In the genomic region with DNA sequence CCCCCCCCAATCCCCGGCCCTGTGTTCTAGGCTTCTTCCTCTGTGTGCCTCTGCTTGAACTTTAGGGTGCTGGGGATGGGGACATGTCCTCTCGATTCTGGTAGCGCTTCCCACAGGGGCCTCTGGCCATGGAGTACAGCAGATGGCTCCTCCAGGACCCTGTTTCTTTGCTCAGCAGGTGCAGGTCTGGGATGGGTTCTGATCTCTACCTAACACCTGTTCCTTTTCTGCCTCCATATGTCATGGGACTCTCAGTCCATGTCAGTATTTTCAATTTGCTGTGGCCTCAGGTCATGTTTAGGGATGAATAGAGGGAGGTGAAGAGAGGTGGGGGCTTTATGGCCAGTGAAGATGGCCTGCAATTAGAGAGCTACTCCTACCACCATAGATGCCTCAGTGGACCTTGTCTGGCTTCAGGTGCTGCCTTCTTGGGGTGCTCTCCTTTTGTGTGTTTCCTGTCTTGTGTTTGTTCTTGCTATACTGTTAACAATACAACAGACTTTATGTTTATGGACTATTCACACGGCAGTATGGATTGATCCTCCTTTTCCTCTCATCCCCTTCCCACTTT, we compare ENCODE assay signal across 30 mouse cellular contexts. TPM values are rescaled to one million over a fixed set of nuclear protein-coding genes. Genes with fewer than 3 reads are reported as not detected.
A peak's percentile ranks its signal among the peaks of the same experiment; 100 is the strongest.
DNase-seq lines count a peak whose midpoint lies in the region; ATAC-seq lines count a peak whose summit lies in the region.
"Had no signal": no experiment of that assay in that cellular context is flagged by ENCODE, and none has a peak within 500 bp of the region (broad histone marks: within the 10 kb centered on the region; RNA-seq: fewer than 3 reads in every experiment).

No protein-coding gene starts in this region.

- 85% methylated on average over 4 of the region's 4 CpGs for WGBS in midbrain, embryonic 14.5 days

- no peak overlapping the region for H3K27ac ChIP-seq in midbrain, embryonic 14.5 days (replicated peaks; ENCODE audit: low read depth, low read length)
- H3K27ac ChIP-seq: embryonic facial prominence, embryonic 15.5 days; limb, embryonic 12.5 days; midbrain, embryonic 10.5 days; stomach, postnatal 0 days had no signal

- no peaks in the 10 kb centered on the region for H3K4me1 ChIP-seq in midbrain, embryonic 14.5 days (ENCODE audit: control insufficient read depth, insufficient read depth, low read length)
- H3K4me1 ChIP-seq: embryonic facial prominence, embryonic 15.5 days; limb, embryonic 12.5 days; midbrain, embryonic 10.5 days had no signal

- no peak overlapping the region for H3K9ac ChIP-seq in midbrain, embryonic 14.5 days (replicated peaks; ENCODE audit: low read length)
- H3K9ac ChIP-seq: embryonic facial prominence, embryonic 15.5 days; forebrain, embryonic 15.5 days; hindbrain, embryonic 15.5 days; limb, embryonic 12.5 days; liver, postnatal 0 days had no signal

- no peak for DNase-seq in cerebellum, postnatal 4 days (ENCODE audit: low spot score in 2 of 2)
- peak; percentile 45 for DNase-seq in left cerebral cortex, postnatal 4 days
- no peak for DNase-seq in left cerebral cortex, postnatal 14 days (ENCODE audit: low spot score in 2 of 2)
- DNase-seq in cerebellum, postnatal 10 days: peak; percentile 71 to 85
- no peak for DNase-seq in Muller cell, postnatal 12 days (ENCODE audit: inconsistent ontology term)
- no peak for DNase-seq in midbrain, embryonic 14.5 days
- no peak for DNase-seq in kidney, postnatal 14 days
- DNase-seq: adrenal gland, postnatal 10 days; gastrocnemius, postnatal 10 days; heart, postnatal 10 days; kidney, adult 9 months; kidney, postnatal 25 days; layer of hippocampus, adult 9-11 months; liver, postnatal 0 days; lung, postnatal 10 days; right cerebral cortex, postnatal 14 days; thymus, adult 2 months had no signal

- H3K9me3 ChIP-seq in midbrain, embryonic 14.5 days (ENCODE audit: control insufficient read depth, low read length): no peaks in the 10 kb centered on the region
- H3K9me3 ChIP-seq: embryonic facial prominence, embryonic 15.5 days; forebrain, embryonic 15.5 days; hindbrain, embryonic 15.5 days; limb, embryonic 12.5 days; midbrain, embryonic 10.5 days had no signal

- ATAC-seq in cerebellum, adult (ENCODE audit: insufficient number of reproducible peaks, low FRiP score, low TSS enrichment): peak; percentile 65
- no peak for ATAC-seq in midbrain, embryonic 14.5 days (ENCODE audit: low FRiP score, low TSS enrichment)
- ATAC-seq: intestine, embryonic 16.5 days; liver, postnatal 0 days had no signal

- no peak overlapping the region for H3K4me3 ChIP-seq in midbrain, embryonic 14.5 days (replicated peaks; ENCODE audit: low read depth, low read length)
- H3K4me3 ChIP-seq: embryonic facial prominence, embryonic 15.5 days; forebrain, embryonic 15.5 days; hindbrain, embryonic 15.5 days; limb, embryonic 12.5 days; midbrain, embryonic 10.5 days had no signal

- H3K27me3 ChIP-seq in midbrain, embryonic 14.5 days (ENCODE audit: control insufficient read depth, insufficient read depth, low read length): no peaks in the 10 kb centered on the region
- H3K27me3 ChIP-seq: embryonic facial prominence, embryonic 15.5 days; hindbrain, embryonic 15.5 days; limb, embryonic 12.5 days had no signal

- intact Hi-C loops in left cerebral cortex, postnatal 4 days (cut with DNase I): no loop called here
- intact Hi-C loops in left cerebral cortex, postnatal 14 days (cut with DNase I): no loop called here

- no peaks in the 10 kb centered on the region for H3K36me3 ChIP-seq in midbrain, embryonic 14.5 days (ENCODE audit: control insufficient read depth, insufficient read depth, low read length)
- H3K36me3 ChIP-seq: embryonic facial prominence, embryonic 15.5 days; forebrain, embryonic 15.5 days; hindbrain, embryonic 15.5 days; limb, embryonic 12.5 days; midbrain, embryonic 10.5 days had no signal

- H3K4me2 ChIP-seq in midbrain, embryonic 14.5 days (ENCODE audit: low read length): no peak overlapping the region
- H3K4me2 ChIP-seq: embryonic facial prominence, embryonic 15.5 days; forebrain, embryonic 15.5 days; heart, embryonic 11.5 days; hindbrain, embryonic 15.5 days; limb, embryonic 12.5 days; liver, embryonic 11.5 days had no signal

RNA-seq across cellular contexts. Expression of gene Sh3gl2, which starts 52.9 kb away (rescaled TPM):
- 100 to 1,000 TPM; 148 to 155 TPM for total RNA-seq in left cerebral cortex, postnatal 4 days (2021)
- 100 to 1,000 TPM; 294 to 299 TPM for total RNA-seq in left cerebral cortex, postnatal 14 days (2021)
- polyA plus RNA-seq in midbrain, embryonic 14.5 days (2014; fragmentation: Nextera tagmentation; extraction: Ambion mirVana): 66.1 and 76.7 TPM in 2 replicates
- total RNA-seq: granulocyte monocyte progenitor cell, adult 5-6 weeks; monocyte, adult 5-6 weeks; neutrophil, adult 5-6 weeks had no signal
- polyA plus RNA-seq: liver, postnatal 0 days had no signal

Comparison
In these comparisons a context has a peak if more than half of its experiments do, and no peak if none do; other contexts are left out.
1. DNase-seq: peak in left cerebral cortex, postnatal 4 days (single experiment) and cerebellum, postnatal 10 days (2 of 2); none in cerebellum, postnatal 4 days (0 of 2), left cerebral cortex, postnatal 14 days (0 of 2), Muller cell, postnatal 12 days (single experiment), midbrain, embryonic 14.5 days (single experiment) and kidney, postnatal 14 days (single experiment).